Mouse (Mus musculus): ENCODE data around the gene Napa.

Gene Napa

GRCm38 (mm10) chr7:16099901-16100300 lies 1.6 kb downstream of the Napa start:
- DNase-seq (ENCODE audit: low read depth): peak; percentile 41

GRCm38 (mm10) chr7:16101081-16101480 lies 2.8 kb downstream of the Napa start:
- DNase-seq (ENCODE audit: low read depth): no peak

- no peak for DNase-seq (ENCODE audit: low read depth)
Observed at GRCm38 (mm10) chr7:16101726-16102475, 3.6 kb downstream of the Napa start.

- no peak for DNase-seq (ENCODE audit: low read depth)
Observed at GRCm38 (mm10) chr7:16102686-16103226, 4.5 kb downstream of the Napa start.

- DNase-seq (ENCODE audit: low read depth): no peak
Observed at GRCm38 (mm10) chr7:16103760-16104159, 5.5 kb downstream of the Napa start.

GRCm38 (mm10) chr7:16104611-16105388 lies 6.5 kb downstream of the Napa start:
- no peak for DNase-seq (ENCODE audit: low read depth)

GRCm38 (mm10) chr7:16108886-16109542 lies 10.8 kb downstream of the Napa start:
- DNase-seq (ENCODE audit: low read depth): no peak

GRCm38 (mm10) chr7:16110158-16110557 lies 11.9 kb downstream of the Napa start:
- DNase-seq (ENCODE audit: low read depth): no peak

- DNase-seq (ENCODE audit: low read depth): no peak
Observed at GRCm38 (mm10) chr7:16111284-16112090, 13.2 kb downstream of the Napa start.

- no peak for DNase-seq (ENCODE audit: low read depth)
Observed at GRCm38 (mm10) chr7:16116418-16116817, 18.2 kb downstream of the Napa start.

GRCm38 (mm10) chr7:16117100-16117499 lies 18.8 kb downstream of the Napa start:
- no peak for DNase-seq (ENCODE audit: low read depth)

GRCm38 (mm10) chr7:16119569-16120261 lies 21.5 kb downstream of the Napa start, which contains the start of gene Kptn:
Gene Kptn, plus strand, starts transcription at chr7:16119895.
- DNase-seq (ENCODE audit: low read depth): peak; percentile 87

- DNase-seq (ENCODE audit: low read depth): no peak
Observed at GRCm38 (mm10) chr7:16120262-16120600, 22.0 kb downstream of the Napa start.

- no peak for DNase-seq (ENCODE audit: low read depth)
Observed at GRCm38 (mm10) chr7:16125829-16126228, 27.6 kb downstream of the Napa start.

- no peak for DNase-seq (ENCODE audit: low read depth)
Observed at GRCm38 (mm10) chr7:16128344-16128743, 30.1 kb downstream of the Napa start.

GRCm38 (mm10) chr7:16128899-16129298 lies 30.6 kb downstream of the Napa start:
- no peak for DNase-seq (ENCODE audit: low read depth)

GRCm38 (mm10) chr7:16129421-16129845 lies 31.2 kb downstream of the Napa start, which contains the start of gene Slc8a2:
Gene Slc8a2, plus strand, starts transcription at chr7:16129826.
- peak; percentile 40 for DNase-seq (ENCODE audit: low read depth)

- no peak for DNase-seq (ENCODE audit: low read depth)
Observed at GRCm38 (mm10) chr7:16129846-16130691, 31.8 kb downstream of the Napa start.

GRCm38 (mm10) chr7:16130956-16131634 lies 32.8 kb downstream of the Napa start:
- no peak for DNase-seq (ENCODE audit: low read depth)
